Mouse (Mus musculus) small intestine, adult 2 months (tissue): ENCODE data around the gene Sufu.

ENCODE experiments used
- CTCF ChIP-seq: fragments of 200-500 bp; IDR thresholded peaks from 2 replicates; pipeline ENCODE4 v1.5.1; 2012; ENCODE audit warnings: low read depth, mild to moderate bottlenecking, control low read depth, inconsistent platforms, low read length, moderate library complexity, mixed read lengths; ENCODE audit not compliant: insufficient replicate concordance, insufficient read length; ENCODE audit errors: extremely low read depth
- POLR2A ChIP-seq: fragments of 200-500 bp; IDR thresholded peaks from 2 replicates; pipeline ENCODE4 v1.6.1; 2012; ENCODE audit warnings: low read depth, mild to moderate bottlenecking, control low read depth, inconsistent platforms, low read length, moderate library complexity

- TF ChIP-seq POLR2A (peak; percentile 36; the same call in 1 of the 2 replicates), CTCF (no peak)
Observed at GRCm38 (mm10) chr19:46500581-46501341, 104.1 kb downstream of the Sufu start.
